In the genomic region with DNA sequence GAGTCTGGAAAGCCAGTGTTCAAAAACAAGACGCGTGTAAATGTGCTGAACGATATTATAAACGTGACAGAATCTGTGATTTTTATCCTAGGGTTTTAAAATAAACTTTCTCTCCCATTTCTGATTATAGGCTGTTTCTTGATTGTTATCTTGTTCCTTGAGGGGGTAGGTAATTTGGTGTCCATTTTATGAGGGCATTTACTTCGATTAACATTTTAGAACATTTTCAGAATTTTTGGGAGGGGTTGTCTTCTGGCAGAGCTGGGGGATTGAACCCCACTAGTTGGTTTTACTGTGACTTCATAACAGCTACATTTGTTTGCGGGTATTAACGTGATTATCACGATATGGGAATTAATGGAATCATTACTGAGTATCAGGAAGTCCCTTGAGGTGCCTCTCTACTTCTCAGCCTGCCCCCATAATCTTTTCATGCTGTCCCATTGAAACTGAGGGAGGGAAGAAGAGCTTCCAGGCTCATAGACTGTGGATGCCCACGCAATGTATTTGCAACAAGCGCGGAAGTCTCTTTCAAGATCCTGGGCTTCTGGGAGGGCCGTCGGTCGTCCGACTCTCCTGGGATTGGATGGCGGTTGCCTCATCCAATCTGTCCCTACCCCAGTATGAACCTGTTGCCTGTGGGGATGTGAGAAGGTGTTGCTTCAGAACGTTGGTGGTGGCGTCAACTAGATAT, we compare ENCODE assay signal across 1 mouse cellular context.
TF ChIP-seq lines count a peak whose summit lies in the region.

No protein-coding gene starts in this region.

TF ChIP-seq in CH12.LX, 34 proteins besides CTCF, POLR2A, EP300 and RAD21:
- no peak for TF ChIP-seq TBP (conservative IDR thresholded peaks at IDR 0.05; ENCODE audit: low read depth, low read length)
- TF ChIP-seq KAT2A (IDR thresholded peaks at IDR 0.05; ENCODE audit: insufficient replicate concordance, low read length), result no peak
- no peak; the same call in 1 of the 2 replicates for TF ChIP-seq ETS1 (conservative IDR thresholded peaks at IDR 0.05; ENCODE audit: low read depth, low read length)
- TF ChIP-seq BHLHE40 (IDR thresholded peaks at IDR 0.05; ENCODE audit: low read depth, low read length), result peak; percentile 1
- 0 out of 2 replicates have a peak, but pooled peaks have one; percentile 57 for TF ChIP-seq RCOR1 (conservative IDR thresholded peaks at IDR 0.05; ENCODE audit: low read depth, low read length)
